20 mouse cellular contexts compared by ENCODE assay signal in the genomic region with DNA sequence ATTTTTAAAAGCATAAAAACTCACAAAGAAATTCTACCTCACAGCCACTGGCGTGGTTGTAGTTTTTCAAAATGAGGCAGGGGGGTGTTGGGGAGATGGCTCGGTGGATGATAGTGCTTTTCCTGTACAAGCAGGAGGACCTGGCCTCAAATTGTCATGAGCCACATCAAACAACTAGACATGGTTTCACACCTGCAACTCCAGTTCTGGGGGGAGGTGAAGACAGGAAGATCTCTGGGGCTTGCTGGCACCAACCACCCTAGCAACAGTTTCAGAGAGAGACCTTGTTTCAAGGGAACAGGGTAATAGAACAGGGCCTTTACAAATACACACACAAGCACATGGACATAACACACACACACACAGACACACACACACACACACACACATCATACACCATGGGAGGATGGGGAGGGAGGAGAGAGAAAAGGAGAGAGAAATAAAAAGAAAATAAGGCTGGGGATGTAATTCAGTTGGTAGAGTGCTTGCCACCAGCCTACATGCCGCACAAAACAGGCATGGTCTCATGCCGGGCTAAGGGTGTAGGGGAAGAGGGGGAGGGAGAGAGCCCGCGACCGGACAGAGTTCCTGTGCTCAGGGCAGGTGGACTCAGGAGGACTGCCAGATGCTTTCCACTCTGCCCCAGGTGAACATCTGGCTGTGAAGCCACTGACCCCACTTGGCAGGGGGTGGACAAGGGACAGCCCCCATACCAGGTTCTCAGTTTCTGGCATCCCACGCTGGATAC. TPM values are rescaled to one million over a fixed set of nuclear protein-coding genes. Genes with fewer than 3 reads are reported as not detected.
DNase-seq lines count a peak whose midpoint lies in the region.
"Had no signal": no experiment of that assay in that cellular context is flagged by ENCODE, and none has a peak within 500 bp of the region (broad histone marks: within the 10 kb centered on the region; RNA-seq: fewer than 3 reads in every experiment).

No protein-coding gene starts in this region.

- H3K36me3 ChIP-seq in limb, embryonic 10.5 days, result no peaks in the 10 kb centered on the region
- H3K36me3 ChIP-seq: hindbrain, embryonic 15.5 days; kidney, embryonic 15.5 days; limb, embryonic 15.5 days had no signal

- no peaks in the 10 kb centered on the region for H3K9me3 ChIP-seq in limb, embryonic 10.5 days (replicated peaks)
- H3K9me3 ChIP-seq: hindbrain, embryonic 15.5 days; kidney, embryonic 15.5 days; limb, embryonic 15.5 days had no signal

- no peak overlapping the region for H3K27ac ChIP-seq in limb, embryonic 10.5 days
- H3K27ac ChIP-seq: hindbrain, embryonic 15.5 days; kidney, embryonic 15.5 days; limb, embryonic 15.5 days; macrophage had no signal

- DNase-seq in CD4-positive helper T cell, adult 2 months (ENCODE audit: low read depth, low spot score), result peak; percentile 86
- DNase-seq in CD4-positive, CD25-positive, alpha-beta regulatory T cell, adult 2 months (ENCODE audit: low read depth, low spot score), result peak; percentile 77
- peak; percentile 83 for DNase-seq in naive thymus-derived CD4-positive, alpha-beta T cell, adult 2 months (ENCODE audit: low read depth)
- DNase-seq in thymus, postnatal 14 days, result peak; percentile 86
- DNase-seq in limb, embryonic 10.5 days (ENCODE audit: low spot score), result no peak
- DNase-seq in lung, adult 18-20 months, result no peak
- DNase-seq in right cerebral cortex, adult 2 months (ENCODE audit: low spot score in 2 of 2), result no peak
- DNase-seq: cerebellum, adult 11 months; cerebellum, postnatal 10 days; gastrocnemius, postnatal 25 days; heart, adult 18-20 months; kidney, adult 11 months; kidney, postnatal 4 days had no signal

- WGBS in limb, embryonic 10.5 days, result 71% methylated on average over 8 of the region's 8 CpGs

- H3K4me1 ChIP-seq in limb, embryonic 10.5 days, result peaks cover 5% of the 10 kb centered on the region
- H3K4me1 ChIP-seq: hindbrain, embryonic 15.5 days; kidney, embryonic 15.5 days; limb, embryonic 15.5 days had no signal

- no peak overlapping the region for H3K4me3 ChIP-seq in limb, embryonic 10.5 days
- H3K4me3 ChIP-seq: hindbrain, embryonic 15.5 days; kidney, embryonic 15.5 days; limb, embryonic 15.5 days; myocyte had no signal

- H3K27me3 ChIP-seq in limb, embryonic 10.5 days (ENCODE audit: low read depth, poor library complexity, severe bottlenecking), result no peaks in the 10 kb centered on the region
- H3K27me3 ChIP-seq: hindbrain, embryonic 15.5 days; kidney, embryonic 15.5 days; limb, embryonic 15.5 days had no signal

RNA-seq across cellular contexts. Expression of a gene that starts 20.9 kb away (rescaled TPM):
- 0.21 TPM in 1 of 2 replicates, not detected in the other for polyA plus RNA-seq in limb, embryonic 10.5 days (2016; fragmentation: Nextera tagmentation; extraction: Ambion mirVana)
- polyA plus RNA-seq: C2C12; forebrain, embryonic 11.5 days; myocyte had no signal

RNA-seq across cellular contexts. Expression of a gene that starts 44.5 kb away (rescaled TPM):
- polyA plus RNA-seq in limb, embryonic 10.5 days (2016; fragmentation: Nextera tagmentation; extraction: Ambion mirVana), result 8.9 and 10.7 TPM in 2 replicates

Comparison
In these comparisons a context has a peak if more than half of its experiments do, and no peak if none do; other contexts are left out.
1. DNase-seq: peak in CD4-positive helper T cell, adult 2 months (single experiment), CD4-positive, CD25-positive, alpha-beta regulatory T cell, adult 2 months (single experiment), naive thymus-derived CD4-positive, alpha-beta T cell, adult 2 months (single experiment) and thymus, postnatal 14 days (single experiment); none in limb, embryonic 10.5 days (single experiment), lung, adult 18-20 months (0 of 2) and right cerebral cortex, adult 2 months (0 of 2).